Mouse (Mus musculus): ENCODE data around the gene Slc1a1.

DNA sequence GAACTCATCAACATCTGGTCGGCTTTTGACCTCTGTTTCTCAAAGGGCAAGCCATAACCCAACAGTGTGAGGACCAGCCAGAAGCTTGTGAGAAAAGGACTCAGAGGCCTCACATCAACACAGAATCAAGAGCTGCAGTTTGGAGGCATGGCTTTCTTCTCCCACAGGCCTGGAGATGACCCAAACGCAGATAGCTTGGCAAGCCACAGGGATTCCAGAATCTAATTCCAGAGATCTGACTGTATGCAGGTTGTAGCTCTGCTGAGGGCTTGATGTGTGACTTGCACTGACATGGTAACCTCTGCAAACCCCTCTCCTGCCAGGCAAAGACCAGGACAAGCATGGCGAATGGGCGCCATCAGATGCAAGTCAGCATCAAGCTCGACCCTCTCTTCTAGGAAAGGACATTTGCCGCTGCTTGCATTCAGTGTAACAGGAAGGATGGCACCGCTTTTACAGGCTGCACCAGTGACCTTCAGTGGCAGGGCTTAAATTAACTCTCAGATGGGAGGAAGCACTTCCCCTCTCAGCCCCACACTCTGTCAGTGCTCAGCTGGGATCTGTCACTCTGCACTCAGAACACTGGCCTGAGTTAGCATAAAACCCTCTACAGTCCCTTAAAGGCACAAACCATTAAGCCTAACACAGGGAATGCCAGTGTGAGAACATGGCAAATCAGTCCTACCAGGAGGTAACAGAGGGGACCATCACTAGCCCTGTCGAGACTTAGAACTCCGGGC lies 105.5 kb downstream of the Slc1a1 start:
- TF ChIP-seq CTCF (IDR thresholded peaks at IDR 0.05; ENCODE audit: control insufficient read depth, insufficient read depth, insufficient replicate concordance, low read depth, low read length) (no peak), POLR2A (IDR thresholded peaks at IDR 0.05; ENCODE audit: control insufficient read depth, low read depth, low read length) (no peak)

Measured in testis, adult 2 months (tissue).